Mouse (Mus musculus): ENCODE results near the gene Edn2. TPM values are rescaled to one million over a fixed set of nuclear protein-coding genes. Genes with fewer than 3 reads are reported as not detected.
A peak's percentile ranks its signal among the peaks of the same experiment; 100 is the strongest.

The Edn2 gene
- polyA plus RNA-seq, 1 experiment from 2014 or later = not detected

GRCm38 (mm10) chr4:120141810-120142209, 19.2 kb upstream of the Edn2 start:
- no peaks in the 10 kb centered on the region for H3K4me1 ChIP-seq
- WGBS = 68% methylated on average over 1 of the region's 1 CpGs

GRCm38 (mm10) chr4:120142905-120143304, 18.1 kb upstream of the Edn2 start:
- Histone ChIP-seq H3K9ac (no peak overlapping the region), H3K27me3 (no peaks in the 10 kb centered on the region; the same call in 1 of the 2 replicates), H3K27ac (no peak overlapping the region), H3K9me3 (replicated peaks) (no peaks in the 10 kb centered on the region), H3K4me1 (no peaks in the 10 kb centered on the region), H3K4me2 (replicated peaks) (no peak overlapping the region), H3K4me3 (no peak overlapping the region), H3K36me3 (no peaks in the 10 kb centered on the region)
- no peak for ATAC-seq (ENCODE audit: low FRiP score)
- 86% methylated on average over 9 of the region's 9 CpGs for WGBS

More at GRCm38 (mm10) chr4:120141810-120142209, 19.2 kb upstream of the Edn2 start:
- H3K9ac ChIP-seq = no peak overlapping the region
- H3K36me3 ChIP-seq = no peaks in the 10 kb centered on the region
- no peak overlapping the region for H3K27ac ChIP-seq
- no peaks in the 10 kb centered on the region; the same call in 1 of the 2 replicates for H3K27me3 ChIP-seq
- H3K9me3 ChIP-seq (replicated peaks) = no peaks in the 10 kb centered on the region
- H3K4me3 ChIP-seq = no peak overlapping the region
- H3K4me2 ChIP-seq (replicated peaks) = no peak overlapping the region
- no peak for ATAC-seq (ENCODE audit: low FRiP score)

GRCm38 (mm10) chr4:120144343-120144742, 16.7 kb upstream of the Edn2 start:
- H3K36me3 ChIP-seq = no peaks in the 10 kb centered on the region
- WGBS = 92% methylated on average over 5 of the region's 5 CpGs
- H3K9ac ChIP-seq = no peak overlapping the region
- peaks cover 6% of the 10 kb centered on the region for H3K4me1 ChIP-seq
- no peaks in the 10 kb centered on the region for H3K9me3 ChIP-seq (replicated peaks)
- H3K27ac ChIP-seq = no peak overlapping the region
- H3K4me2 ChIP-seq (replicated peaks) = no peak overlapping the region
- no peak overlapping the region for H3K4me3 ChIP-seq
- no peak for ATAC-seq (ENCODE audit: low FRiP score)
- peaks cover 13% of the 10 kb centered on the region; the same call in 1 of the 2 replicates for H3K27me3 ChIP-seq

GRCm38 (mm10) chr4:120145931-120146330, 15.1 kb upstream of the Edn2 start:
- no peak for ATAC-seq (ENCODE audit: low FRiP score)
- Histone ChIP-seq H3K4me2 (replicated peaks) (no peak overlapping the region), H3K27ac (no peak overlapping the region), H3K27me3 (peaks cover 21% of the 10 kb centered on the region), H3K4me3 (no peak overlapping the region), H3K9ac (no peak overlapping the region), H3K9me3 (replicated peaks) (no peaks in the 10 kb centered on the region), H3K36me3 (no peaks in the 10 kb centered on the region), H3K4me1 (peaks cover 6% of the 10 kb centered on the region)
- 81% methylated on average over 8 of the region's 8 CpGs for WGBS

GRCm38 (mm10) chr4:120148291-120149141, 12.5 kb upstream of the Edn2 start:
- no peaks in the 10 kb centered on the region for H3K9me3 ChIP-seq (replicated peaks)
- H3K9ac ChIP-seq = peak overlapping the region; percentile 59
- H3K36me3 ChIP-seq = no peaks in the 10 kb centered on the region
- 5% methylated on average over 45 of the region's 45 CpGs for WGBS
- H3K4me3 ChIP-seq = peak overlapping the region; percentile 21
- H3K4me2 ChIP-seq (replicated peaks) = peak overlapping the region; percentile 54
- no peak overlapping the region for H3K27ac ChIP-seq
- H3K27me3 ChIP-seq = peaks cover 21% of the 10 kb centered on the region
- ATAC-seq (ENCODE audit: low FRiP score) = peak; percentile 71
- peaks cover 6% of the 10 kb centered on the region for H3K4me1 ChIP-seq

GRCm38 (mm10) chr4:120149142-120149524, 11.9 kb upstream of the Edn2 start:
- no peak overlapping the region for H3K27ac ChIP-seq
- H3K27me3 ChIP-seq = peaks cover 21% of the 10 kb centered on the region
- ATAC-seq (ENCODE audit: low FRiP score) = peak; percentile 68
- no peaks in the 10 kb centered on the region for H3K9me3 ChIP-seq (replicated peaks)
- peak overlapping the region; percentile 21 for H3K4me3 ChIP-seq
- H3K4me1 ChIP-seq = peaks cover 6% of the 10 kb centered on the region
- H3K36me3 ChIP-seq = no peaks in the 10 kb centered on the region
- peak overlapping the region; percentile 59; the same call in 1 of the 2 replicates for H3K9ac ChIP-seq
- 35% methylated on average over 3 of the region's 3 CpGs for WGBS
- H3K4me2 ChIP-seq (replicated peaks) = peak overlapping the region; percentile 54

GRCm38 (mm10) chr4:120150345-120150920, 10.6 kb upstream of the Edn2 start:
- WGBS = 54% methylated on average over 6 of the region's 6 CpGs
- peaks cover 21% of the 10 kb centered on the region for H3K27me3 ChIP-seq
- no peaks in the 10 kb centered on the region for H3K36me3 ChIP-seq
- no peaks in the 10 kb centered on the region for H3K9me3 ChIP-seq (replicated peaks)
- peaks cover 6% of the 10 kb centered on the region for H3K4me1 ChIP-seq
- H3K4me2 ChIP-seq (replicated peaks) = no peak overlapping the region
- H3K9ac ChIP-seq = no peak overlapping the region
- H3K27ac ChIP-seq = no peak overlapping the region
- ATAC-seq (ENCODE audit: low FRiP score) = no peak
- H3K4me3 ChIP-seq = no peak overlapping the region

- H3K9me3 ChIP-seq (replicated peaks) = no peaks in the 10 kb centered on the region
- H3K27me3 ChIP-seq = peaks cover 21% of the 10 kb centered on the region
- ATAC-seq (ENCODE audit: low FRiP score) = no peak
- 77% methylated on average over 6 of the region's 6 CpGs for WGBS
- no peak overlapping the region for H3K27ac ChIP-seq
- peaks cover 6% of the 10 kb centered on the region for H3K4me1 ChIP-seq
- H3K4me2 ChIP-seq (replicated peaks) = no peak overlapping the region
- no peak overlapping the region for H3K9ac ChIP-seq
- H3K36me3 ChIP-seq = no peaks in the 10 kb centered on the region
- H3K4me3 ChIP-seq = no peak overlapping the region
These were observed 9.1 kb upstream of the Edn2 start for GRCm38 (mm10) chr4:120151906-120152305.

- Histone ChIP-seq H3K27me3 (peaks cover 21% of the 10 kb centered on the region), H3K4me2 (replicated peaks) (no peak overlapping the region), H3K9ac (no peak overlapping the region), H3K36me3 (no peaks in the 10 kb centered on the region), H3K4me1 (peaks cover 6% of the 10 kb centered on the region), H3K9me3 (replicated peaks) (no peaks in the 10 kb centered on the region), H3K4me3 (no peak overlapping the region), H3K27ac (no peak overlapping the region)
- WGBS = 64% methylated on average over 4 of the region's 4 CpGs
- no peak for ATAC-seq (ENCODE audit: low FRiP score)
These were observed 8.4 kb upstream of the Edn2 start for GRCm38 (mm10) chr4:120152648-120153047.

GRCm38 (mm10) chr4:120153736-120154135, 7.3 kb upstream of the Edn2 start:
- Histone ChIP-seq H3K27me3 (peaks cover 14% of the 10 kb centered on the region), H3K4me3 (no peak overlapping the region), H3K36me3 (no peaks in the 10 kb centered on the region), H3K4me2 (replicated peaks) (no peak overlapping the region), H3K27ac (no peak overlapping the region), H3K4me1 (peaks cover 5% of the 10 kb centered on the region), H3K9me3 (replicated peaks) (no peaks in the 10 kb centered on the region), H3K9ac (no peak overlapping the region)
- ATAC-seq (ENCODE audit: low FRiP score) = no peak
- WGBS = 87% methylated on average over 3 of the region's 3 CpGs

- Histone ChIP-seq H3K4me3 (no peak overlapping the region), H3K9ac (no peak overlapping the region), H3K36me3 (no peaks in the 10 kb centered on the region), H3K4me2 (replicated peaks) (no peak overlapping the region), H3K9me3 (replicated peaks) (no peaks in the 10 kb centered on the region), H3K27ac (no peak overlapping the region), H3K27me3 (0 out of 2 replicates have a peak, but pooled peaks cover 5% of the 10 kb centered on the region), H3K4me1 (peaks cover 3% of the 10 kb centered on the region; the same call in 1 of the 2 replicates)
- 34% methylated on average over 5 of the region's 5 CpGs for WGBS
- no peak for ATAC-seq (ENCODE audit: low FRiP score)
These were observed 2.2 kb upstream of the Edn2 start for GRCm38 (mm10) chr4:120158714-120159310.

GRCm38 (mm10) chr4:120162586-120162985, 1.6 kb downstream of the Edn2 start:
- Histone ChIP-seq H3K9me3 (replicated peaks) (no peaks in the 10 kb centered on the region), H3K36me3 (no peaks in the 10 kb centered on the region), H3K4me2 (replicated peaks) (no peak overlapping the region), H3K27ac (no peak overlapping the region), H3K4me3 (no peak overlapping the region), H3K9ac (no peak overlapping the region), H3K4me1 (peaks cover 3% of the 10 kb centered on the region; the same call in 1 of the 2 replicates), H3K27me3 (0 out of 2 replicates have a peak, but pooled peaks cover 5% of the 10 kb centered on the region)
- no peak for ATAC-seq (ENCODE audit: low FRiP score)
- WGBS = 81% methylated on average over 8 of the region's 8 CpGs
